Mouse (Mus musculus): ENCODE results near the gene Ppp2r3c.
"Not testable (repeated sequence)": the region's sequence is repeated elsewhere in the genome, so short reads cannot be mapped to it uniquely, and the experiment has no call there.

Gene Ppp2r3c

DNA sequence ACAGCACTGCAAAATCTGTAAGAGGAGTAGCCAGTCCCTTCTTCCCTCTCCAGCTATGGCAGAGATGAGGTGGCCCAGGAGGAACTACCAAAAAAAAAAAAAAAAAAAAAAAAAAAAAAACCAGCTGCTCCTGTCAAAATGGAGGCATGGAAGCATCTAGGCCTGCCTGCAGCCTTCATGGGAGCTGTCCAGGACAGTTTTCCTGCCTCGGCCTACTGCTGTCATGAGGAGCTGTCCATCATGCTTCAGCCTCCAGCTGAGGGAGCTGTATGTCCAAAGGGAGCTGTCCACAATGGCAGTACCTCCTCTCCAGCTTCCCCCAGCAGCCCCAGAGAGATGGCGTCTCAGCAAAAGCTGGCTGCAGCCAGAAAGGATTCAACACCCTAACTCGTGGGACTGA lies 30.6 kb downstream of the Ppp2r3c start:
- no peak for DNase-seq (ENCODE audit: low read depth)

DNA sequence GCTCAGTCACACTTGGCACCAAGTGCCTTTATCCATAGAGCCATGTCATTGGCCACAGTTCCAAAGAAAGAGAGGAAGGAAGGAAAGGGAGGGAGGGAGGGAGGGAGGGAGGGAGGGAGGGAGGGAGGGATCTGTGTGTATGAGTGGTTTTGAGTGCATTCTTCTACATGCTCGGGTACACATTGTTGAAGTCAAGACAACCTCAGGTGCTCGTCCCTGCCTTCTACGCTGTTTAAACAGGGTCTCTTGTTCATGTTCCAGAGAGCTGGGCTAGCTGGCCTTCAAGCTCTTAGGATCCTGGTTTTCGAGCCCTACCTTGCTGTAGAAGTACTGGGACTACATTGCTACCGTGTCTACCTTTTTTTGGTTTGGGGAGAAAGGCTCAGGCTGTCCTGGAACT lies 39.4 kb downstream of the Ppp2r3c start:
- not testable (repeated sequence) for DNase-seq (ENCODE audit: low read depth)

DNA sequence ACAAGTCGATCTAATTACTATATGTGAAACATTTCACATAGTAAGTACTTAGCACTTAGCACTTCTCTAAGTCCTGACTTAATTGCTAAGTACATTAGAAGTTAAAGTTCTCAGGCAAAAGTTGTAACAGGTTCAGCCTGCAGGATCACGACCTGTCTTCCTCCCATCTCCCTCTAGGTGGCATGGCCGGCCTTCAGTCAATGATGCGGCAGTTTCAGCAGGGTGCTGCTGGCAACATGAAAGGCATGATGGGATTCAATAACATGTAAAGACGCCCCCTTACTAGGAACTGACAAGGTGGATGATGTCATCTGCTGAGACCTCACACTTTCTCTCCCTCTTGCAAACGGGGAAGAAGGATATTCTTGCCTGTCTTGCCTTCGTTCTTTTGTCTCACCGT lies 40.8 kb downstream of the Ppp2r3c start:
- DNase-seq (ENCODE audit: low read depth): not testable (repeated sequence)

DNA sequence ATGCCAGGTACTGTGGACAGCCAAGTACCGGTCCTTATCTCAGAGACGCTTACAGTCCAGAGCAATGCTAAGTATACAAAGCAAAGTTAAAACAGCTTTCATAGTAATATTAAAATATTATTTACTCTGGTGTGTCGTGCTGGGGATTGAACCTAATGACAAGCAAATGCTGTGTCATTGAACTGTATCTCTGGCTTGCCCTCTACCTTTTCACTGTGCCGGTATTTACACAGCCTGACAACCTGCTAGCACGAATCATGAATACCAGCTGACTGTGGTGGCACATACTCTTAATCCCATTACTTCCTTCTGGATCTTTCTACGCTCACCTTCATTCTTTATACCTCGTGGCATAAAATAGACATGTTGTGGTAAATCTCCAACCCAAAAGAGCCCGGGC lies 60.6 kb downstream of the Ppp2r3c start:
- DNase-seq (ENCODE audit: low read depth): not testable (repeated sequence)

DNA sequence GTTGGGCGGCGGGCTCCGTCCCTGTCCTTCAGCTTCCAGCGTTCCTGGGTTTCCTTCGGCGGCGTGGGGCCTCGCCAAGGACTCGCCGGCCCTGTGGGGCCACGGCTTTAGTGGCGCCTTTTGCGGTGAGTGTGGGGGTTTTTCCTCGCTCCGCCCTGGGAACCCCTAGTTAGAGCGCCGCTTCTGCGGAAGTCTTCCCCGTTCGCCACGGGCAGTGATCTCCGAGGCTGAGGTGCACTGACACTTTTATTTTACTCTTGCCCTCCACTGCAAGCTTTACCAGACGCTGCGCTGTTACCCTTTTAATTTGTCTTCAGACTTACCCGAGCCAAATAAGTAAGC lies 72.3 kb downstream of the Ppp2r3c start:
- DNase-seq (ENCODE audit: low read depth): not testable (repeated sequence)

DNA sequence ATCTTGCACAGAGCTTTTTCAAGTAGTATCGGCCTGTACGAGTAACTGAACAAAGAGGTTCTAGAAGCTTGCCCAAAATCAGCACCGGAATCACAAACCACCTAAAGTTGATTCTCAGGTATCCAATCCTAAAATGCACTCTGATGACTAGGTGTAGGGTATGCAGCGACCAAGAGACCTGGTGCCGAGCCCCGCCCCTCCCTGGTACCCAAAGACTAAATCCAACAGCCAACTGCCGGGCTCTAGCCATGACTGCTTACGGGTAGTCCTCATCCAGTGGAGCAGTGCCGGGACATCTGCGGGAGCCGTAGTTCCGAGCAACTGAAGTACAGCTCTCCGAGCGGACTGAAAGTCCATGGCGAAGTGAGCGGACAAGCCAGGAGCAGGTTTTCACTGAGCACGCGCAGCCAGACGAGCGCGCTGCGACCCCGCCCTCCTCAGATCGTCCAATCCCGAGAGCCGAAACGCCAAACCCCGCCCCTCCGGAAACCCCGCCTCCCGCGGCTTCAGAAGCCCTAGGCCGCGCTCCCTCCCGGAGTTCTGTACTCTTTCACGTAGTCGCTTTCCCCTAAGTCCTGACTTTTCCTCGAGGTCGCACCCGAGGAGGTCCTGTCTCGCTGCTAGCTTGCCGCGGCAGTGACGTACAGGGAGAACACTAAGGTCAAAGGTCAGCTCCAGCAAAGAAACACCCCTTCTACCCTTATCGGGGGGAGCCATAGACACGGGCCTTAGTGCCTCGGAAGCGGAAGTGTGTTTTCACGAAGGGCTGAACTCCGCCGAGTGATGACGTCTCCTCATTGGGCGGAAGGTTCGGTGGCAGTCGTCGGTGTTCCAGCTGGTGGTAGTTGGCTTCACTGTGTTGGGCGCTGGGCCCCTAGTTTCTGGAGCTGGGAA lies 72.9 kb downstream of the Ppp2r3c start, which contains the start of gene Srp54c:
Gene Srp54c (plus strand): TSS at position 543 of the 894 bp plus-strand sequence.
- not testable (repeated sequence) for DNase-seq (ENCODE audit: low read depth)

Measured in fibroblast of lung, adult 2 months (primary cell).